Mouse (Mus musculus) lung, postnatal 0 days (tissue): ENCODE measurements around the gene Adm.

Experiments used
- CTCF ChIP-seq: IDR thresholded peaks from 2 replicates; pipeline ENCODE4 v1.5.1; 2016; ENCODE audit warnings: antibody characterized with exemption, mild to moderate bottlenecking
- EP300 ChIP-seq: IDR thresholded peaks from 2 replicates; pipeline ENCODE4 v1.6.1; 2016; ENCODE audit warnings: antibody characterized with exemption, mild to moderate bottlenecking, control low read depth

DNA sequence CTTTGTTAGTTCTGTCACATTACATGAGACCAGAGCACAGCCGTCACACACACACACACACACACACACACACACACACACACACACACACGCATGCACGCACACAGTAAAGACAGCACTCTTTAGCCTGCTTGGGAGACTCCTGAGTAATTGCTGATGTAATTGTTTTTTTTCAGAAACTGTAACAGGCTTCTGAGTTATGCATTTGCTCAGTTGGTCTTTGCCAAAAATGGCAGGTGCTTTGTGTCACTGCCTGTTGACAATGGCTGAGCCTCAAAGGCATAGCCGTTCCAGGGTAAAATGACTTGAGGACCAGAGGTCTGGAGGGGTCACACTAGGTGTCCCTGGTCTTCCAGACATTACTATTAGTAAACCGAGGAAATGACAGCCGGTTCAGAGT lies 40.8 kb downstream of the Adm start:
- TF ChIP-seq CTCF = no peak
- TF ChIP-seq EP300 = no peak
